Mouse (Mus musculus) myocyte (in vitro differentiated cells): Measurements from ENCODE around the gene Eogt. TPM values are rescaled to one million over a fixed set of nuclear protein-coding genes. Genes with fewer than 3 reads are reported as not detected.

ENCODE experiments used
- H3K27me3 ChIP-seq: one replicate; pipeline ENCODE4 v1.6.1; 2011; ENCODE audit not compliant: control insufficient read depth, insufficient read depth, insufficient read length
- H3K36me3 ChIP-seq: one replicate; pipeline ENCODE4 v1.6.1; 2011; ENCODE audit not compliant: control insufficient read depth, insufficient read depth
- H3K4me2 ChIP-seq: one replicate; pipeline ENCODE4 v1.6.1; 2011; ENCODE audit warnings: low read depth, control low read depth
- H3K4me3 ChIP-seq: one replicate; pipeline ENCODE4 v1.5.1; 2011; ENCODE audit warnings: mild to moderate bottlenecking, control low read depth, moderate library complexity
- H3K79me2 ChIP-seq: one replicate; pipeline ENCODE4 v1.6.1; 2011; ENCODE audit not compliant: control insufficient read depth, insufficient read depth
- H3ac ChIP-seq: one replicate; pipeline ENCODE4 v1.6.1; 2011; ENCODE audit not compliant: control insufficient read depth, insufficient read length
- CEBPB ChIP-seq: IDR thresholded peaks from 2 replicates; pipeline ENCODE4 v1.6.1; 2011; ENCODE audit warnings: mild to moderate bottlenecking, moderate library complexity; ENCODE audit not compliant: poor library complexity, insufficient read depth, severe bottlenecking
- E2F4 ChIP-seq: IDR thresholded peaks from one replicate; pipeline ENCODE4 v1.6.1; 2011; ENCODE audit warnings: mild to moderate bottlenecking, control low read depth, moderate library complexity; ENCODE audit not compliant: insufficient read depth
- MAX ChIP-seq: IDR thresholded peaks from one replicate; pipeline ENCODE4 v1.6.1; 2011; ENCODE audit warnings: low read depth, mild to moderate bottlenecking, control low read depth
- MYOD1 ChIP-seq, 3 experiments: IDR thresholded peaks; one replicate each; pipeline ENCODE4 v1.6.1; 2011; ENCODE audit warnings: control low read depth in 2 of 3, low read depth in 2 of 3, mild to moderate bottlenecking in 2 of 3, moderate library complexity in 1 of 3; ENCODE audit not compliant: insufficient read length in 2 of 3, control insufficient read depth in 1 of 3
- MYOG ChIP-seq, 3 experiments: IDR thresholded peaks; one replicate each; pipeline ENCODE4 v1.6.1; 2011; ENCODE audit warnings: control low read depth in 2 of 3, low read depth in 2 of 3, mild to moderate bottlenecking in 2 of 3; ENCODE audit not compliant: insufficient read length in 2 of 3, control insufficient read depth in 1 of 3, insufficient read depth in 1 of 3
- POLR2A ChIP-seq: IDR thresholded peaks from one replicate; pipeline ENCODE4 v1.6.1; 2011; ENCODE audit warnings: low read depth, mild to moderate bottlenecking, control low read depth, moderate library complexity; ENCODE audit not compliant: insufficient read length
- POLR2AphosphoS2 ChIP-seq: IDR thresholded peaks from one replicate; pipeline ENCODE4 v1.6.1; 2011; ENCODE audit warnings: low read depth, control low read depth; ENCODE audit not compliant: insufficient read length
- REST ChIP-seq: IDR thresholded peaks from one replicate; pipeline ENCODE4 v1.6.1; 2011; ENCODE audit warnings: mild to moderate bottlenecking, control low read depth, moderate library complexity; ENCODE audit not compliant: insufficient read depth, insufficient read length
- SRF ChIP-seq: IDR thresholded peaks from one replicate; pipeline ENCODE4 v1.6.1; 2011; ENCODE audit warnings: low read depth; ENCODE audit not compliant: control insufficient read depth, insufficient read length
- TCF12 ChIP-seq: IDR thresholded peaks from one replicate; pipeline ENCODE4 v1.6.1; 2011; ENCODE audit warnings: mild to moderate bottlenecking, control low read depth; ENCODE audit not compliant: poor library complexity, insufficient read depth, severe bottlenecking
- TCF3 ChIP-seq: IDR thresholded peaks from one replicate; pipeline ENCODE4 v1.6.1; 2011; ENCODE audit warnings: low read depth, control low read depth; ENCODE audit not compliant: insufficient read length
- USF1 ChIP-seq: IDR thresholded peaks from one replicate; pipeline ENCODE4 v1.6.1; 2011; ENCODE audit warnings: low read depth, mild to moderate bottlenecking, control low read depth, moderate library complexity
- polyA plus RNA-seq: library from polyadenylated mRNA; unstranded; fragments of >200 nt; fragmentation: generic; extraction: Trizol; gene quantifications from one replicate; pipeline ENCODE4 v1.2.1, GENCODE M21; 2012; ENCODE audit warnings: missing spikeins

Gene Eogt
- polyA plus RNA-seq, 1 experiment, result 4.4 TPM

DNA sequence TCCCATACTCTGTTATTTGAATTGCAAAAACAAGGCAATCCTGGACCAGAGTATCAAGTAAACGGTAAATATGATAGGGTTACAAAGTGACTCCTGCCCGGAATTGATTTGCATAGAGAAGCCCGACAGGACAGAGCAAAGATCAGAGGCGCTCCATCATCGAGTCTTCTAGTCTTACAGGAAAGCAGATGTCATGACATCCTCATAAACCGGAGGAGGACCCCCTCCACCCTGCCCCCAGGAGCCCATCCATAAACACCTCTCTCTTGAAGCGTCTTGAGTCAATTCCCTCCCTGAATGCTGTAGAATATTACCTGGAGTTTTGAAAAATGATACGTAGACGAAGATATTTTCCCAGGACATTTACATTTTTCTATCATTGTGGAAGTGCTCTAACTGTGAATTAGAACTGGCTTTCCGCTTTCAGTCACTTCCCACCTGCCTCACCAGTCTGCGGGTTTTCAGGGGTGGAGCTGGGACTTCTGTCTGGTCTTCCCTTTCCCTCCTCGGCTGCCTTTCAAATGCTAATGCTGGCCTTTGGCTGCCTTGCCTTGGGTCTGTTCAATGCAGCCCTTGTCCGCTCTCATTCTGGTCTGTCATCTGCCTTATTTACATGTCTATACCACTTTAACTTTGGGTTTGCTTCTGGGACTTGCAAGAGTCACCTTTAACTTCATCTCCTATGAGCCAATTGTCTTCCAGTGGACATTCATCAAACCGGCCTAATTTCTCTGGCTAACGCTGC is 46.9 kb downstream of the Eogt start:
- Histone ChIP-seq H3K27me3 (peaks cover 2% of the 10 kb centered on the region), H3K36me3 (no peaks in the 10 kb centered on the region), H3K4me3 (no peak overlapping the region), H3K79me2 (no peaks in the 10 kb centered on the region), H3ac (no peak overlapping the region), H3K4me2 (no peak overlapping the region)
- TF ChIP-seq MYOD1 (IDR thresholded peaks at IDR 0.05; ENCODE audit: control insufficient read depth in 1 of 3, insufficient read length in 2 of 3, low read depth in 2 of 3) (no peak), TCF3 (no peak), TCF12 (no peak), MAX (no peak), USF1 (no peak), POLR2A (no peak), SRF (no peak), CEBPB (no peak), E2F4 (no peak), POLR2AphosphoS2 (no peak), MYOG (IDR thresholded peaks at IDR 0.05; ENCODE audit: control insufficient read depth in 1 of 3, insufficient read depth in 1 of 3, insufficient read length in 2 of 3, low read depth in 2 of 3) (no peak), REST (no peak)

DNA sequence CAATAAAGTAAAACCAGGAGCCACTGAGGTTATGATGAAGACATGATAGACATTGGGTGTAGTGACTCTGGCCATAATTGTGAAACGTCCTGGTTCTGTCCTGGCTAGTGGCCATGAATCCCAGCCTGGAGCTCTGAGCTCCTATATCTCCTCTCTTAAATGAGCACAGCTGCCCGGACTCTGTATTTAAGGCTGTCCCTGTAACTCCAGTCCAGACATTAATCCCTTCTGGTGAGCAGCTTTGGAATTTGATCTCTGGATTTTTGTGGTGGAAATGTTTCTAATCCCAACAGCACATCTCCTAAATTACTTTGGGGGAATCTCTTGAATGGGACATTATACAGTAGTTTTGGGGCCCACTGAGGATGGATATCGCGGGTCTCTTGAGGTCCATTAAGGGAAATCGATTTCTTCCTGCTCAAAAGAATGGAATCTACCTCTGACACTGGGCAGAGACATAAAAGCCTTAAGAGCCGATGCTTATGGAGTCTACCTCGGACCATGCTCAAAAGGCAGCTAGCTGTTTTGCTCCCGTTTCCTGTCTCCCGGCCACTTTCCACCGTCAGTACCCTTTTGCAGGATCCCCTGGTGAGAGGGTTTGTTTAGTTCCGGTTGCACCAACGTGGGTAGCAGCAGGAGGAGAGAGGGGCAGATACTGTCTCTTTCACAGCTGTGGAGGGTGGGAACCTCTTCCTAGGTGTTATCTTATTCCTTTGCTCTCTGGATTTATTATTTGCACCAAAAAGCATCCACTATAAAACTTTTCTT is 47.6 kb downstream of the Eogt start:
- Histone ChIP-seq H3K4me3 (no peak overlapping the region), H3K36me3 (no peaks in the 10 kb centered on the region), H3K27me3 (peaks cover 5% of the 10 kb centered on the region), H3ac (no peak overlapping the region), H3K79me2 (no peaks in the 10 kb centered on the region), H3K4me2 (no peak overlapping the region)
- TF ChIP-seq MAX (no peak), MYOG (IDR thresholded peaks at IDR 0.05; ENCODE audit: control insufficient read depth in 1 of 3, insufficient read depth in 1 of 3, insufficient read length in 2 of 3, low read depth in 2 of 3) (no peak), REST (no peak), CEBPB (no peak), MYOD1 (IDR thresholded peaks at IDR 0.05; ENCODE audit: control insufficient read depth in 1 of 3, insufficient read length in 2 of 3, low read depth in 2 of 3) (no peak), POLR2A (no peak), POLR2AphosphoS2 (no peak), TCF3 (no peak), E2F4 (no peak), SRF (no peak)

DNA sequence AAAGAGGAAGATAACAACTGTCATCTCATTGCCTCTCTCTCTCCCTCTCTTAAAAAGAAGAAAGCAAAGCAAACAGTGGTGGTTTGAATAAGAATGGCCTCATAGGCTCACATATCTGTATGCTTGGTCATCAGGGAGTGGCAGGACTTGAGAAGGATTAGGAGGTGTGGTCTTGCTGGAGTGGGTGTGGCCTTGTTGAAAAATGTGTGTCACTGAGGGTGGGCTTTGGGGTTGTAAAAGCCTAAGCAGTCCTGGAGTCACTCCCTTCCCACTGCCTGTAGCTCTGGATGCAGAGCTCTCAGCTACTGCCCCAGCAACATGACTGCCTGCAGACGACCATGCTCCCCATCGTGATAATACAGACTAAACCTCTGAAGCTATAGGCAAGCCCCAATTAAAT is 66.6 kb downstream of the Eogt start:
- TF ChIP-seq MAX, result no peak
- TF ChIP-seq REST, result no peak
- no peak for TF ChIP-seq TCF3
- TF ChIP-seq TCF12, result no peak
- no peak for TF ChIP-seq SRF
- TF ChIP-seq USF1, result no peak
- TF ChIP-seq POLR2AphosphoS2, result no peak
- TF ChIP-seq MYOD1 (IDR thresholded peaks at IDR 0.05; ENCODE audit: control insufficient read depth in 1 of 3, insufficient read length in 2 of 3, low read depth in 2 of 3), result no peak
- TF ChIP-seq E2F4, result no peak
- no peak for TF ChIP-seq POLR2A
- no peak for TF ChIP-seq MYOG (IDR thresholded peaks at IDR 0.05; ENCODE audit: control insufficient read depth in 1 of 3, insufficient read depth in 1 of 3, insufficient read length in 2 of 3, low read depth in 2 of 3)
- no peak overlapping the region for H3K4me2 ChIP-seq
- no peaks in the 10 kb centered on the region for H3K36me3 ChIP-seq
- H3ac ChIP-seq, result no peak overlapping the region
- H3K27me3 ChIP-seq, result no peaks in the 10 kb centered on the region
- no peak overlapping the region for H3K4me3 ChIP-seq
- no peaks in the 10 kb centered on the region for H3K79me2 ChIP-seq

DNA sequence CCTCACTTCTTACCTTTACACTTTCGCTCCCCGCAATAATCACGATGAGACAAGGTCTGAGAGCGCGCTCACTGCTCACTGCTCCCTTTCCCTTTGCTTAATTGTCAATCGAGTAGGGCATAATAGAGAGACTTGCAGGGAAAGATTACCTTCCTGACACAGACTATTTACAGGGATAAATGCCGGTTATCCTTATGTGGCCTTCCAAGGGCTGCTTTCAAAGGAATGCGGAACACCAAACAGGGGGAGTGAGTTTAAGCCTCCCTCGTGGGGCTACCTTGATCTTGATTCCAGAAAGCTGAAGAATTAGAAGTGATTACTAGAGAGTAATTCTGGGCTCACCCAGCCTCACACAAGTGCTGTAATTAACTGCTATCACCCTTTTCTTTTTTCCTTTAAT is 69.0 kb downstream of the Eogt start:
- no peaks in the 10 kb centered on the region for H3K27me3 ChIP-seq
- H3K79me2 ChIP-seq, result no peaks in the 10 kb centered on the region
- H3K4me2 ChIP-seq, result no peak overlapping the region
- no peaks in the 10 kb centered on the region for H3K36me3 ChIP-seq
- H3K4me3 ChIP-seq, result no peak overlapping the region
- H3ac ChIP-seq, result no peak overlapping the region
- TF ChIP-seq CEBPB, result no peak
- TF ChIP-seq TCF3, result no peak
- no peak for TF ChIP-seq USF1
- no peak for TF ChIP-seq MYOD1 (IDR thresholded peaks at IDR 0.05; ENCODE audit: control insufficient read depth in 1 of 3, insufficient read length in 2 of 3, low read depth in 2 of 3)
- TF ChIP-seq E2F4, result no peak
- no peak for TF ChIP-seq MAX
- no peak for TF ChIP-seq POLR2A
- TF ChIP-seq REST, result no peak
- no peak for TF ChIP-seq POLR2AphosphoS2
- no peak for TF ChIP-seq MYOG (IDR thresholded peaks at IDR 0.05; ENCODE audit: control insufficient read depth in 1 of 3, insufficient read depth in 1 of 3, insufficient read length in 2 of 3, low read depth in 2 of 3)
- no peak for TF ChIP-seq TCF12
- no peak for TF ChIP-seq SRF
